Mouse (Mus musculus) midbrain, embryonic 16.5 days (tissue): Measurements from ENCODE around the gene Podn. TPM values are rescaled to one million over a fixed set of nuclear protein-coding genes. Genes with fewer than 3 reads are reported as not detected.
"Not testable (repeated sequence)": the region's sequence is repeated elsewhere in the genome, so short reads cannot be mapped to it uniquely, and the experiment has no call there.

Experiments used
- ATAC-seq: fragments of 200-750 bp; cut with Nextera tagmentation; 2 replicates; pipeline ENCODE4 v1.8.0; 2017; ENCODE audit warnings: moderate TSS enrichment
- H3K27ac ChIP-seq: fragments of 300-500 bp; sonication (generic); 2 replicates; pipeline ENCODE4 v1.5.1; 2014; ENCODE audit warnings: mild to moderate bottlenecking, low read length, mixed read lengths
- H3K27me3 ChIP-seq: fragments of 300-500 bp; sonication (generic); 2 replicates; pipeline ENCODE4 v1.6.1; 2014; ENCODE audit warnings: low read depth, low read length, mixed read lengths; ENCODE audit not compliant: control insufficient read depth, insufficient read depth
- H3K36me3 ChIP-seq: fragments of 300-500 bp; sonication (generic); 2 replicates; pipeline ENCODE4 v1.6.1; 2014; ENCODE audit warnings: mild to moderate bottlenecking, low read length, moderate library complexity, mixed read lengths; ENCODE audit not compliant: control insufficient read depth, insufficient read depth
- H3K4me1 ChIP-seq: fragments of 300-500 bp; sonication (generic); 2 replicates; pipeline ENCODE4 v1.6.1; 2014; ENCODE audit warnings: mild to moderate bottlenecking, low read length, mixed read lengths; ENCODE audit not compliant: control insufficient read depth, insufficient read depth
- H3K4me2 ChIP-seq: fragments of 300-500 bp; sonication (generic); 2 replicates; pipeline ENCODE4 v1.6.1; 2014; ENCODE audit warnings: mild to moderate bottlenecking, low read length, mixed read lengths
- H3K4me3 ChIP-seq: fragments of 300-500 bp; sonication (generic); 2 replicates; pipeline ENCODE4 v1.5.1; 2014; ENCODE audit warnings: low read depth, mild to moderate bottlenecking, low read length, moderate library complexity, mixed read lengths
- H3K9ac ChIP-seq: fragments of 300-500 bp; sonication (generic); 2 replicates; pipeline ENCODE4 v1.6.1; 2014; ENCODE audit warnings: low read depth, low read length, mixed read lengths
- H3K9me3 ChIP-seq: fragments of 300-500 bp; sonication (generic); replicated peaks from 2 replicates; pipeline ENCODE4 v1.6.1; 2014; ENCODE audit warnings: mild to moderate bottlenecking, low read length, mixed read lengths; ENCODE audit not compliant: control insufficient read depth, poor library complexity, severe bottlenecking
- WGBS: fragments of 180-500 bp; shearing (Covaris S2); extraction: QIAGEN DNeasy Blood & Tissue Kit; methylation state at CpG from one replicate; pipeline ENCODE4 v1.1.7; 2014; 5-methylcytosine and 5-hydroxymethylcytosine counted together
- polyA plus RNA-seq: library from polyadenylated mRNA; unstranded; fragments of >200 nt; fragmentation: Nextera tagmentation; extraction: Ambion mirVana; gene quantifications from 2 replicates; pipeline ENCODE4 v1.2.1, GENCODE M21; 2015

Podn gene
- polyA plus RNA-seq, 1 experiment from 2014 or later: 0.51 TPM

DNA sequence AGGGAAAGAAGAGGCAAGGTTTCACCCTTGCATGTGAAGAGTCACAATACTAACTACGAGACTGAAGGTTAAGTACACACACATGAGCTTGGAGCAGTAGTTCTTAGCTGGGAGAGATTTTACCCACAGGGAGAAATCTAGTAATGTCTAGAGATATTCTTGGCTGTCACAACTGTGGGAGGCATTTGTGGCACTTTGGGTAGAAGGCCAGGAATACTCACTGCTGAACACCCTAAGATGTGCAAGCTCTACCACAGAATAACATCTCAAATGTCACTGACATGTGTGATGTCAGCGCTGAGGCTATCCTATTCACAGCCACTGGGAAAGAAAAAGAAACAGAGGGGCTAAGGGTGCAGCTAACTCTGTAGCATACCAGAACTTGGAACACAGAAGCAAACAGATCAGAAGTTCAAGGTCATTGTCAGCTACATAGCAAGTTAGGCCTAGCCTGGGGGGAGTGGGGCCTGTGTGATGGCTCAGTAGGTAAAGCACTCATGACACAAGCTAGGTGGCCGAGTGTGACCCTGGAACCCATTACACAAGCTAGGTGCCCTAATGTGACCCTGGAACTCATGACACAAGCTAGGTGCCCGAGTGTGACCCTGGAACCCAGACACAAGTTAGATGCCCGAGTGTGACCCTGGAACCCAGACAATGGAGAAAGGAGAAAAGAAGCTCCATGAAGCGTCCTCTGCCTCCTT, 13.1 kb downstream of the Podn start:
- H3K4me2 ChIP-seq: no peak overlapping the region
- H3K9ac ChIP-seq: no peak overlapping the region
- 81% methylated on average over 6 of the region's 6 CpGs for WGBS
- no peaks in the 10 kb centered on the region for H3K4me1 ChIP-seq
- H3K27ac ChIP-seq: no peak overlapping the region
- no peak for ATAC-seq
- H3K27me3 ChIP-seq: no peaks in the 10 kb centered on the region
- H3K9me3 ChIP-seq: no peaks in the 10 kb centered on the region
- H3K36me3 ChIP-seq: no peaks in the 10 kb centered on the region
- no peak overlapping the region for H3K4me3 ChIP-seq

- WGBS: 86% methylated on average over 2 of the region's 2 CpGs
- H3K4me2 ChIP-seq: no peak overlapping the region
- no peak overlapping the region for H3K4me3 ChIP-seq
- no peaks in the 10 kb centered on the region for H3K9me3 ChIP-seq
- H3K9ac ChIP-seq: no peak overlapping the region
- no peaks in the 10 kb centered on the region for H3K27me3 ChIP-seq
- H3K4me1 ChIP-seq: no peaks in the 10 kb centered on the region
- no peak for ATAC-seq
- H3K27ac ChIP-seq: no peak overlapping the region
- no peaks in the 10 kb centered on the region for H3K36me3 ChIP-seq
These were observed 13.8 kb downstream of the Podn start for GRCm38 (mm10) chr4:108082401-108082806.

GRCm38 (mm10) chr4:108080876-108081275, 15.4 kb downstream of the Podn start:
- Histone ChIP-seq H3K4me2 (no peak overlapping the region), H3K36me3 (no peaks in the 10 kb centered on the region), H3K4me1 (no peaks in the 10 kb centered on the region), H3K9me3 (no peaks in the 10 kb centered on the region), H3K27me3 (no peaks in the 10 kb centered on the region), H3K4me3 (no peak overlapping the region), H3K9ac (no peak overlapping the region), H3K27ac (no peak overlapping the region)
- ATAC-seq: no peak
- WGBS: 54% methylated on average over 5 of the region's 5 CpGs

- Histone ChIP-seq H3K27me3 (no peaks in the 10 kb centered on the region), H3K4me1 (no peaks in the 10 kb centered on the region), H3K9ac (no peak overlapping the region), H3K36me3 (no peaks in the 10 kb centered on the region), H3K9me3 (no peaks in the 10 kb centered on the region), H3K4me3 (no peak overlapping the region), H3K27ac (no peak overlapping the region), H3K4me2 (no peak overlapping the region)
- 22% methylated on average over 2 of the region's 2 CpGs for WGBS
- no peak for ATAC-seq
These were observed 16.5 kb downstream of the Podn start for GRCm38 (mm10) chr4:108079762-108080161.

GRCm38 (mm10) chr4:108079191-108079590, 17.1 kb downstream of the Podn start:
- not testable (repeated sequence) for H3K27ac ChIP-seq, H3K4me1 ChIP-seq, H3K4me3 ChIP-seq, ATAC-seq, H3K4me2 ChIP-seq, H3K9me3 ChIP-seq, H3K27me3 ChIP-seq, H3K36me3 ChIP-seq, H3K9ac ChIP-seq
- WGBS: 78% methylated on average over 15 of the region's 15 CpGs

DNA sequence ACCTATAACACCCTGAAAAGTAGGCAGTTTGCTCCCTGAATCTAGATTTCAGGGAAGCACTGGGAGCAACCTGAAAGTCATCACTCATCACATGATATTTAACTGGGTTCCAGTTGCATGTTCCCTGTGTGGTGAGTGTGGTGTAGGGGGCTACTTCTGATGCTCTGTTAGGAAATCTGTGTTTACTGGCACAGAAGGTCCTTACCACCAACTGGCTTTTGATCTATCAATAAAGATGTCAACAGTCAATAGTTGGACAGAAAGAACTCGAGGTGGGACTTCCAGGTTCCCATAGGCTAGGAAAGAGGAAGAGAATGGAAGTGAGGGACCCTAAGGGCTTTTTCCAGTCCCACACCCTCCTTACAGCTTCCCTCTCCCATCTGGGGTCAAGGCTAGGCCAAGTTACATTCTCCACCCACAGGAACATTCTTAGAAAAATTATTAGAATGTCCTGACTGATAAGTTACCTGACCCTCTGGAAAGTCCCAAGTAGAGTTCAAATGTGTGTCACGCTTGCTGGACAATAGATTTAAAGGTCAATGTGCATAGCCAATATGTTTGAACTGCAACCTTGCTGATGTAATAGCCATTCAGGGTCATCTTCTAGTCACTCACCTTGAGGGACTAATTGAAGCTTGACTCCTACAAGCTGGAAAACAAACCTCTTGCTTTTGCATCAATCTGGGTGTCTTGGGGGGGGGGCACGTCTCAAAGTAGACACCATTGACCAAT, 18.9 kb downstream of the Podn start:
- Histone ChIP-seq H3K27me3 (no peaks in the 10 kb centered on the region), H3K9ac (no peak overlapping the region), H3K4me3 (no peak overlapping the region), H3K4me1 (no peaks in the 10 kb centered on the region), H3K9me3 (no peaks in the 10 kb centered on the region), H3K27ac (no peak overlapping the region), H3K36me3 (no peaks in the 10 kb centered on the region), H3K4me2 (no peak overlapping the region)
- 82% methylated on average over 3 of the region's 3 CpGs for WGBS
- no peak for ATAC-seq

DNA sequence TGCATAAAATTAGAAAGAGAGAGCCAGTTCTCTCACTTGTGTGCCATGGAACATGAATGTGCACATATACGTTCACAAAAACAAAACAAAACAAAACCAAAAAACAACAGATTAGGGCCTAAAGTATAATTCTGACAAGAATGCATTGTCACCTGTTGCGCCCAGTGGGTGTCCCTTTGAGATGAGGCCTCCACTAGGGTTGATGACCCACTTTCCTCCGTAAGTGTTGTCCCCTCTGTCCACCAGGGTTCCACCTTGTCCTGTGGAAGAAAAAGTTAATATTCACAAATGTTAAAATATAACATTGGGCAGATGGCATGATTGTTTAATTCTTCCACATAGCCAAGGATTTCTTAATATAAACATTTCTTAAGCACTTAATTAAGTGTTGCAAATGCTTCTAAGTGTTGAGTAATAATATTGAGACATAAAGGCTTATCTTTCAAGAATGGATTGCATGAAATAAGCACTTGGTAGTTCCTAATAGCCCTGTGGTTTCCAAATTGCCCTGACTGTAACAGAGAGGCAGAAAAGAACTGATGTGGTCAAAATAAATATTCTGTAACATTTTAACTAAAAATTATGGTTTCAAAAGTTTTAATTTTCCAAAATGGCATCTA, 21.9 kb downstream of the Podn start:
- Histone ChIP-seq H3K27ac (no peak overlapping the region), H3K9me3 (no peaks in the 10 kb centered on the region)
- WGBS: 88% methylated on average over 3 of the region's 3 CpGs

GRCm38 (mm10) chr4:108072086-108072485, 24.2 kb downstream of the Podn start:
- H3K9me3 ChIP-seq: no peaks in the 10 kb centered on the region
- no peak overlapping the region for H3K4me2 ChIP-seq
- no peak overlapping the region for H3K4me3 ChIP-seq
- ATAC-seq: 0 out of 2 replicates have a peak, but pooled peaks have one; percentile 12
- H3K36me3 ChIP-seq: no peaks in the 10 kb centered on the region
- H3K4me1 ChIP-seq: peaks cover 14% of the 10 kb centered on the region
- no peak overlapping the region for H3K9ac ChIP-seq
- H3K27ac ChIP-seq: no peak overlapping the region
- 95% methylated on average over 3 of the region's 3 CpGs for WGBS
- no peaks in the 10 kb centered on the region for H3K27me3 ChIP-seq

More for the DNA sequence above, 21.9 kb downstream of the Podn start:
- Histone ChIP-seq H3K4me2 (no peak overlapping the region), H3K27me3 (no peaks in the 10 kb centered on the region), H3K4me3 (no peak overlapping the region), H3K4me1 (peaks cover 14% of the 10 kb centered on the region), H3K9ac (no peak overlapping the region), H3K36me3 (no peaks in the 10 kb centered on the region)
- ATAC-seq: no peak
